Comparison of ENCODE assay signal across 17 mouse cellular contexts in genomic region chr2:25711641-25712040, GRCm38 (mm10). TPM values are rescaled to one million over a fixed set of nuclear protein-coding genes. Genes with fewer than 3 reads are reported as not detected.
DNase-seq lines count a peak whose midpoint lies in the region; ATAC-seq and TF ChIP-seq lines count a peak whose summit lies in the region.
"Not testable (repeated sequence)": the region's sequence is repeated elsewhere in the genome, so short reads cannot be mapped to it uniquely, and the experiment has no call there.
"Had no signal": no experiment of that assay in that cellular context is flagged by ENCODE, and none has a peak within 500 bp of the region (broad histone marks: within the 10 kb centered on the region; RNA-seq: fewer than 3 reads in every experiment).

No protein-coding gene starts in this region.

- H3K9me3 ChIP-seq in intestine, embryonic 15.5 days; kidney, embryonic 14.5 days (ENCODE audit: control insufficient read depth, low read length); liver, postnatal 0 days (ENCODE audit: low read length); stomach, embryonic 15.5 days: not testable (repeated sequence)

- H3K36me3 ChIP-seq in intestine, embryonic 15.5 days; kidney, embryonic 14.5 days (ENCODE audit: control insufficient read depth, insufficient read depth, low read length); liver, postnatal 0 days (replicated peaks; ENCODE audit: insufficient read depth, low read length); stomach, embryonic 15.5 days: not testable (repeated sequence)

- not testable (repeated sequence) for H3K4me2 ChIP-seq in intestine, embryonic 15.5 days (replicated peaks); kidney, embryonic 14.5 days (replicated peaks; ENCODE audit: low read depth, low read length); liver, postnatal 0 days (ENCODE audit: low read depth, low read length); stomach, embryonic 15.5 days

- H3K4me3 ChIP-seq in intestine, embryonic 15.5 days (replicated peaks); kidney, embryonic 14.5 days (ENCODE audit: low read length); liver, postnatal 0 days (ENCODE audit: low read depth, low read length); stomach, embryonic 15.5 days (replicated peaks): not testable (repeated sequence)

- TF ChIP-seq EP300 in liver, postnatal 0 days (IDR thresholded peaks at IDR 0.05; ENCODE audit: low read depth), result not testable (repeated sequence)

- peak; percentile 55 for ATAC-seq in intestine, embryonic 15.5 days
- ATAC-seq in kidney, embryonic 14.5 days (ENCODE audit: low FRiP score, low TSS enrichment), result peak; percentile 60; the same call in 1 of the 2 replicates
- not testable (repeated sequence) for ATAC-seq in liver, postnatal 0 days
- ATAC-seq in stomach, embryonic 15.5 days (ENCODE audit: insufficient read depth, low FRiP score, low read depth), result 0 out of 2 replicates have a peak, but pooled peaks have one; percentile 25

- peaks cover 12% of the 10 kb centered on the region for H3K4me1 ChIP-seq in intestine, embryonic 15.5 days (replicated peaks)
- H3K4me1 ChIP-seq in kidney, embryonic 14.5 days (ENCODE audit: control insufficient read depth, insufficient read depth, low read length); liver, postnatal 0 days (ENCODE audit: insufficient read depth); stomach, embryonic 15.5 days: not testable (repeated sequence)

- H3K27me3 ChIP-seq in intestine, embryonic 15.5 days (replicated peaks); kidney, embryonic 14.5 days (ENCODE audit: control insufficient read depth, insufficient read depth, low read length); liver, postnatal 0 days (ENCODE audit: insufficient read depth, low read length); stomach, embryonic 15.5 days (replicated peaks): not testable (repeated sequence)

- 11% methylated on average over 3 of the region's 3 CpGs for WGBS in intestine, embryonic 15.5 days
- 18% methylated on average over 3 of the region's 3 CpGs for WGBS in kidney, embryonic 14.5 days
- WGBS in liver, postnatal 0 days (ENCODE audit: insufficient replicate concordance), result 49% methylated on average over 3 of the region's 3 CpGs
- 16% methylated on average over 3 of the region's 3 CpGs for WGBS in stomach, embryonic 15.5 days

- peak; percentile 16 for DNase-seq in embryo, embryonic 10 days (ENCODE audit: low spot score)
- peak; percentile 17 for DNase-seq in embryo, embryonic 11 days
- DNase-seq in heart, adult 11 months, result peak; percentile 80
- DNase-seq in liver, postnatal 0 days, result peak; percentile 1

- 0 out of 2 replicates have a peak overlapping the region, but pooled peaks have one; percentile 32 for H3K27ac ChIP-seq in intestine, embryonic 15.5 days
- not testable (repeated sequence) for H3K27ac ChIP-seq in kidney, embryonic 14.5 days (ENCODE audit: low read depth, low read length); liver, postnatal 0 days (ENCODE audit: low read depth); stomach, embryonic 15.5 days

- not testable (repeated sequence) for TF ChIP-seq CTCF in liver, postnatal 0 days (IDR thresholded peaks at IDR 0.05; ENCODE audit: low read depth)

- not testable (repeated sequence) for H3K9ac ChIP-seq in intestine, embryonic 15.5 days; kidney, embryonic 14.5 days (ENCODE audit: low read depth, low read length); liver, postnatal 0 days (replicated peaks); stomach, embryonic 15.5 days

RNA-seq across cellular contexts. Expression of gene Bmyc, which starts 5.1 kb away (rescaled TPM):
- 87.2 and 98.7 TPM in 2 replicates for polyA plus RNA-seq in intestine, embryonic 15.5 days (2015; fragmentation: Nextera tagmentation; extraction: Ambion mirVana)
- 83.2 and 93.7 TPM in 2 replicates for polyA plus RNA-seq in kidney, embryonic 14.5 days (2014; fragmentation: Nextera tagmentation; extraction: Ambion mirVana)
- polyA plus RNA-seq in liver, postnatal 0 days (2015; fragmentation: Nextera tagmentation; extraction: Ambion mirVana), result 9.4 and 10.1 TPM in 2 replicates
- 79.4 and 83.4 TPM in 2 replicates for polyA plus RNA-seq in stomach, embryonic 15.5 days (2015; fragmentation: Nextera tagmentation; extraction: Ambion mirVana)

RNA-seq across cellular contexts. Expression of gene Obp2a, which starts 11.8 kb away (rescaled TPM):
- not detected in 2 replicates for polyA plus RNA-seq in intestine, embryonic 15.5 days (2015; fragmentation: Nextera tagmentation; extraction: Ambion mirVana)
- polyA plus RNA-seq in kidney, embryonic 14.5 days (2014; fragmentation: Nextera tagmentation; extraction: Ambion mirVana), result not detected in 2 replicates
- not detected in 2 replicates for polyA plus RNA-seq in liver, postnatal 0 days (2015; fragmentation: Nextera tagmentation; extraction: Ambion mirVana)
- polyA plus RNA-seq in stomach, embryonic 15.5 days (2015; fragmentation: Nextera tagmentation; extraction: Ambion mirVana), result not detected in 2 replicates
- polyA plus RNA-seq: activated CD4-positive, CD25-positive, alpha-beta regulatory T cell, adult 4 months; C2C12; cerebellum, adult 2 months; cortical plate, adult 2 months; embryonic facial prominence, embryonic 12.5 days; embryonic facial prominence, embryonic 14.5 days; forebrain, embryonic 11.5 days; forebrain, embryonic 13.5 days; forebrain, embryonic 15.5 days; forebrain, postnatal 0 days had no signal

RNA-seq across cellular contexts. Expression of gene Obp2b, which starts 25.2 kb away (rescaled TPM):
- not detected in 2 replicates for polyA plus RNA-seq in intestine, embryonic 15.5 days (2015; fragmentation: Nextera tagmentation; extraction: Ambion mirVana)
- not detected in 2 replicates for polyA plus RNA-seq in kidney, embryonic 14.5 days (2014; fragmentation: Nextera tagmentation; extraction: Ambion mirVana)
- not detected in 2 replicates for polyA plus RNA-seq in liver, postnatal 0 days (2015; fragmentation: Nextera tagmentation; extraction: Ambion mirVana)
- polyA plus RNA-seq in stomach, embryonic 15.5 days (2015; fragmentation: Nextera tagmentation; extraction: Ambion mirVana), result not detected in 2 replicates
- polyA plus RNA-seq: activated CD4-positive, CD25-positive, alpha-beta regulatory T cell, adult 4 months; C2C12; cerebellum, adult 2 months; cortical plate, adult 2 months; embryonic facial prominence, embryonic 12.5 days; embryonic facial prominence, embryonic 14.5 days; forebrain, embryonic 11.5 days; forebrain, embryonic 13.5 days; forebrain, embryonic 15.5 days; forebrain, postnatal 0 days had no signal

RNA-seq across cellular contexts. Expression of gene Lcn10, which starts 29.1 kb away (rescaled TPM):
- not detected in 2 replicates for polyA plus RNA-seq in intestine, embryonic 15.5 days (2015; fragmentation: Nextera tagmentation; extraction: Ambion mirVana)
- polyA plus RNA-seq in kidney, embryonic 14.5 days (2014; fragmentation: Nextera tagmentation; extraction: Ambion mirVana), result not detected in 2 replicates
- not detected in 2 replicates for polyA plus RNA-seq in liver, postnatal 0 days (2015; fragmentation: Nextera tagmentation; extraction: Ambion mirVana)
- not detected in 2 replicates for polyA plus RNA-seq in stomach, embryonic 15.5 days (2015; fragmentation: Nextera tagmentation; extraction: Ambion mirVana)
- polyA plus RNA-seq: activated CD4-positive, CD25-positive, alpha-beta regulatory T cell, adult 4 months; C2C12; cerebellum, adult 2 months; cortical plate, adult 2 months; embryonic facial prominence, embryonic 12.5 days; embryonic facial prominence, embryonic 14.5 days; forebrain, embryonic 11.5 days; forebrain, embryonic 13.5 days; forebrain, embryonic 15.5 days; forebrain, postnatal 0 days had no signal

RNA-seq across cellular contexts. Expression of gene Lcn6, which starts 35.1 kb away (rescaled TPM):
- polyA plus RNA-seq in intestine, embryonic 15.5 days (2015; fragmentation: Nextera tagmentation; extraction: Ambion mirVana), result not detected in 2 replicates
- not detected in 2 replicates for polyA plus RNA-seq in kidney, embryonic 14.5 days (2014; fragmentation: Nextera tagmentation; extraction: Ambion mirVana)
- not detected in 2 replicates for polyA plus RNA-seq in liver, postnatal 0 days (2015; fragmentation: Nextera tagmentation; extraction: Ambion mirVana)
- polyA plus RNA-seq in stomach, embryonic 15.5 days (2015; fragmentation: Nextera tagmentation; extraction: Ambion mirVana), result not detected in 2 replicates
- polyA plus RNA-seq: activated CD4-positive, CD25-positive, alpha-beta regulatory T cell, adult 4 months; C2C12; cerebellum, adult 2 months; cortical plate, adult 2 months; embryonic facial prominence, embryonic 12.5 days; embryonic facial prominence, embryonic 14.5 days; forebrain, embryonic 11.5 days; forebrain, embryonic 13.5 days; forebrain, embryonic 15.5 days; forebrain, postnatal 0 days had no signal

Comparison
In these comparisons a context has a peak if more than half of its experiments do, and no peak if none do; other contexts are left out.
1. DNase-seq: peak in every context shown above with its lines; median percentile 80 in heart, adult 11 months; 17 in embryo, embryonic 11 days; 16 in embryo, embryonic 10 days; 1 in liver, postnatal 0 days.